Mouse (Mus musculus) frontal cortex, postnatal 14 days (tissue): ENCODE data around the gene Gpank1.

Experiments used
- DNase-seq, 2 experiments: peaks; one replicate each; pipeline ENCODE4 v3.0.0; 2022; ENCODE audit warnings: low spot score in 2 of 2

Gpank1 gene

GRCm38 (mm10) chr17:35159638-35160037 lies 38.4 kb downstream of the Gpank1 start:
- no peak for DNase-seq

GRCm38 (mm10) chr17:35161421-35161820 lies 40.2 kb downstream of the Gpank1 start:
- no peak for DNase-seq

- DNase-seq = no peak
Measured at GRCm38 (mm10) chr17:35162121-35162520, 40.9 kb downstream of the Gpank1 start.

- no peak for DNase-seq
Measured at GRCm38 (mm10) chr17:35162730-35163129, 41.5 kb downstream of the Gpank1 start.

- DNase-seq = no peak
Measured at GRCm38 (mm10) chr17:35163326-35164081, 42.2 kb downstream of the Gpank1 start.

GRCm38 (mm10) chr17:35164218-35164567 lies 42.9 kb downstream of the Gpank1 start:
- DNase-seq = no peak

GRCm38 (mm10) chr17:35164568-35165450 lies 43.6 kb downstream of the Gpank1 start, which contains the start of gene Prrc2a:
Gene Prrc2a, minus strand, starts transcription at chr17:35164897.
- DNase-seq = peak; percentile 99

GRCm38 (mm10) chr17:35165451-35166155 lies 44.3 kb downstream of the Gpank1 start:
- DNase-seq = no peak

- DNase-seq = peak in 1 of 2 experiments; percentile 50
Measured at GRCm38 (mm10) chr17:35166352-35167035, 45.2 kb downstream of the Gpank1 start.

- no peak for DNase-seq
Measured at GRCm38 (mm10) chr17:35167794-35168193, 46.5 kb downstream of the Gpank1 start.

GRCm38 (mm10) chr17:35168541-35169207 lies 47.4 kb downstream of the Gpank1 start:
- DNase-seq = no peak

GRCm38 (mm10) chr17:35172445-35173234 lies 51.4 kb downstream of the Gpank1 start:
- no peak for DNase-seq

- no peak for DNase-seq
Measured at GRCm38 (mm10) chr17:35173329-35173728, 52.1 kb downstream of the Gpank1 start.
